Mouse (Mus musculus) spleen, postnatal 14 days (tissue): Measurements from ENCODE around the gene Aim2.

Experiments used
- DNase-seq, 2 experiments: peaks; one replicate each; pipeline ENCODE4 v3.0.0; 2021 to 2022; ENCODE audit warnings: low spot score in 2 of 2

The Aim2 gene

DNA sequence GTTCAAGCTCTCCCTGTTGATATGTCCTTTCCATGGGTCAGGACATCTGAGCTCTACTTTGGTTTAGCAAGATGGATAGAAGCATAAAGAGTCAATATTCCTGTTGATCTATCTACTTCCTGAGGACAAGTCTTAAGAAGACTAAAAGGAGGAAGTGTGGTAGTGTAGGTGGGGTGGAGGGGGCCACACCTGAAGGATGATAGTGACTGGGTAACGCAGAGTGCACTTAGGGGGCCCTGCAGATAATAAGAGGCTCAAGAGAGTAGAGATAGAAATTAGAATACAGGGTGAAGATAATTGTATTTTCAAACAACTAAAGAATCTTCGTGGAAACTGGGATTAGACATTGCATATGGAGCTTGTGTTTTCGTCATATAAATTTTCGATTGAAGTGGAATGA lies 5.6 kb upstream of the Aim2 start:
- DNase-seq: no peak

DNA sequence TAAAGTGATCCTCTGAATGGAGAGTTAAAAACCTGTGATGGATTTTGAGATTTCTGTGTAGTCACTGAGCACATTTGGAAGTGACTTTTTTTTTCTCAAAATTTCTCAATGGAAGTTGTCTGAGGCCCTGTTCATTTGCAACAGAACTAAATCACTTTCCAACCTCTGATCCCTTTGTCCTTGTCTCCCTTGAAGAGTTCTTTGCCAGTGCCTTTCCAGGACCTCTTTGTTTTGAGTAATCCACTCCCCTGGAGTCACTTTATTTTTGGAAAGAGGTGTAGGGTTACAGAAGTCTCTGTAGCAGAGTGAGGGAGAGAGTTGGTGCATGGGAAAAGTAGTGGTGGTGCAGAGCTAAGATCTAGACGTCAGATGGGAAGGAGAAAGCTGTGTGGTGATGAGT lies 2.2 kb upstream of the Aim2 start:
- no peak for DNase-seq

DNA sequence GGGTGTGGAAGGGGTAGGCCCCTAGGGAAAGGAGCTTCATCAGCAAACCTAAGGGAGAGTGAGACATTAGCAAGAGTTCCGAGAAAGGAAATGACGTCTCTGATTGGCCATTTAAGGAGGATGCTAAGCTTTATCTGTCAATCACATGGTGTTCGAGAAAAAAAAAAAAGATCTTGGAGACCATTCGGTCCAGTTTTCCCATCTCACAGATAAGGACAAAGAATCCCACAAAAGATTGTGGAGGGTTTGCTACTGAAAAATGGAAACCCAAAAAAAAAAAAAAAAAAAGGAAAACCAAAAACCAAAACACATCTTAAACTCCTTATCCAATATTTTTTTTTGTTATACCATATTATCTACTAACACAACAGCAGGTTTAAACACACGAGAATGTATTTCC lies 1.5 kb upstream of the Aim2 start:
- DNase-seq: no peak

DNA sequence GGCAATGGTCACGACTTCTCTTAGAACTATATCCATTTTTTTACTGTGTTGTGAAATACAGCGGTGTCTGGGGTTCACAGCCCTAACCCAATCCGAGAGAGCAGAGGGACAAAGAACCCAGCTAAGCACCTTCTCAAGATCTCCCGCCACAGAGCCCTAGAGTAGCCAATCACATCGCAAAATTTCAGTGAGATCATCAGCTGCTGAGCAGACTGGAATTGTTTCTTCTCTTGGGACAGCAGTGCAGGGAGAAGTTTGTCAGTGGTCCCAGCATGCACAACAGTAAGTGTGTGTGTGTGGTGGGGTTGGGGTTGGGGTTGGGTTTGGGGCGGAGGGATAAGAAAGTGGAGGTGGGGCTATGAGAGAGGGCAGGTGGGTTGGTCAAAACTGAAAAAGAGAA lies 733 bp upstream of the Aim2 start:
- DNase-seq: peak in 1 of 2 experiments; percentile 29

- DNase-seq: no peak
Observed at GRCm38 (mm10) chr1:173355107-173355846, 4.6 kb downstream of the Aim2 start.

DNA sequence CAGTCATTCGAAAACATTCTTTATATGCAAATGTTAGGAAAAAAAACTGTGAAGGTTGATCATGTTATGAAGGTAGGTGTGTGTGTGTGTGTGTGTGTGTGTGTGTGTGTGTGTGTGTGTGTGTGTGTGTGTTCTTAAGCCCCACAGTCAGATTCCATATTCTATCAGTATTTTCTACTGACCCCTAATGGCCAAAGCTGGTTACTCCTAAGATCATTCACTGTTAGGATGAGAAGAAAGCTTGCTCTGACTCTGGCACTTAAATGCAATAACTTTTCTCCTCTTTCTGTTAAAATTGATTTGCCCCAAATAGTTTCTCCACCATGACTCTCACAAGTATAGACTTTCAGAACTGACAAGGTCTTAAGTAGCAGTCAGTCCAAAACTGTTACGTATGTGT lies 6.0 kb downstream of the Aim2 start:
- no peak for DNase-seq

DNA sequence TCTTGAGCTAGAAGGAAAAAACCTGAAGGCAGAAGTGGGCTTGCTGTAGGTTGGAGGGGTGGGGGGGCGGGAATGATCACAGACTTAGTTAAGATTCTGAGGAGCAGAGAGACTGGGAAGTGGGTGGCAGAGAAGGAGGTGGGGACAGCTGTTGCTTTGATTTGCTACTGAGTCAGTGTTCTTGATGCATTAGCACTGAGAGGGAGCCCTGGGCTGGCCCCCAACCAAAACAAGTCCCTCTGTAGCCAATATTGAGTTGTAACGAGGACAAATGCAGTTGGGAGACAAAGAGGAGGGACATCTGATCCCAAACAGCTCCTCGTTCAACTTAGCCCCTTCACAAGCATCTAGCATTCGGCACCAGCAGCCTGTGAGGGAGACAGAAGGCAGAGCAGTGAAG lies 7.1 kb downstream of the Aim2 start:
- no peak for DNase-seq

- no peak for DNase-seq
Observed at GRCm38 (mm10) chr1:173359590-173360290, 9.1 kb downstream of the Aim2 start.

GRCm38 (mm10) chr1:173361651-173362050 lies 11.0 kb downstream of the Aim2 start:
- peak in 1 of 2 experiments; percentile 12 for DNase-seq

GRCm38 (mm10) chr1:173363436-173363835 lies 12.8 kb downstream of the Aim2 start:
- DNase-seq: no peak

- DNase-seq: no peak
Observed at GRCm38 (mm10) chr1:173364125-173364800, 13.6 kb downstream of the Aim2 start.

GRCm38 (mm10) chr1:173365970-173366409 lies 15.3 kb downstream of the Aim2 start:
- no peak for DNase-seq

DNA sequence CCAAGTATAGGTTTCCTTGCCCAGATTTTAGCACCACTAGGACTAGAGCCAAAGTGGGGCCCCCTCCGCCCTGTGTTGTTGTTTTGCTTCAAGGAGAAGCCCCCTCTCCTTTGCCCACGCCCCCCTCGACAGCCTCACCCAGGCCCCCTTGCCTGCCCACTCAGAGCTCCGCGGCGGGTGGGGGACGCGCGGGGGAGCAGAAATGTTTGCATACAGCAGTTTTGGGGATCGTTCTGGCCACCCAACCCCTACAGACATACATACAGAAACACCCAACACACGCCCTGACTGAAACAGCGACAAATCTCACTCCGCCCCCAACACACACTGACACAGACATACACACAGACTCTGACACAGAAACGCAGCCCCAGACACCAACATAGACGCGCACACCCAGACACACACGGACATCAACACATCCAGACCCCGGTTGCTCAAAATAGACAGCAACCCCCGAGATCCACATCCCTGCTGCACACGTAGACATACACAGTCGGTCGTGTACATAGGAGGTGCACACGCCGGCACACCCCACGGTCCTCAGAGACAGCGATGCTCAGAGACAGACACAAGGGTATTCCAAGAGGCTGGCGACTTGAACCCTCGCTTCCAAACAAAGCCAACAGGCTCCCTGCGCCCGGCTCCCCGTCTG lies 16.1 kb downstream of the Aim2 start:
- DNase-seq: no peak

GRCm38 (mm10) chr1:173367356-173368046 lies 16.8 kb downstream of the Aim2 start, which contains the start of gene Cadm3:
Cadm3 (minus strand) TSS chr1:173367695.
- no peak for DNase-seq

- no peak for DNase-seq
Observed at GRCm38 (mm10) chr1:173369611-173370010, 18.9 kb downstream of the Aim2 start.

DNA sequence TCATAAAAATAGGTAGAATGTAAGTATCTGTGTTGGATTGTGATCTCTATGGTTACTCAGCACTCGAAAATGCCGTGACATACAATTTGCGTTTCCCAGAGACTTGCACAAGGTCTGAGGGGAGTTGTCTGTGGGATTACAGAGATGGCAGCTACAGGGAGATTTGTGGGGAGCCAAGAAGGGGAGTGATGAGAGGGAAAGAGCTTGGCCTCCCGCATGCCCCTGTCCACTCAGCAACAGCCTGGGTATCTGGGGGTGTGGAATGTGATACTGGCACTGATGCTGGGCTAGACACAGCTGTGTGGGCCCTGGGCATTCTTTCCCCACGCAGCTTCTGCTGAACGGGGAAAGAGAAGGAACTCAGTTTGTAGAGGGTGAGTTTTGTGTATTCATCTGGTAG lies 19.8 kb downstream of the Aim2 start:
- DNase-seq: no peak

DNA sequence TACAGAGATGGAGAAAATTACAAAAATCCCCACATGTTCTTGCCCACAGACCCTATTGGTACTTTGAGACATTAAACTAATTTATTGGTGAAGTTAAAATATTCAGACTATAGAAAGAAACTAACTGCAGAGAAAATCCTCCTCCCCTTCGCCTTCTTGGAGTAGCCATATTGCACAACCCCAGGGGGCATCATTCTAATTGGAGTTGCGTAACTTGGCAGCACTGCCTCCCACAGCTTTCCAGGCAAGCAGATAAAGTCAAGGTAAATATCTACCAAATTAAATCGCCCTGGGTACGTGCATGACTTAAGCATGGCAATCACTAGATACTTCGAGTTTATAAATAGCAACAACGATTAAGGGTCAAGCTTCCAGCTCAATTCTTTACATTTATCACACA lies 20.9 kb downstream of the Aim2 start:
- DNase-seq: no peak

DNA sequence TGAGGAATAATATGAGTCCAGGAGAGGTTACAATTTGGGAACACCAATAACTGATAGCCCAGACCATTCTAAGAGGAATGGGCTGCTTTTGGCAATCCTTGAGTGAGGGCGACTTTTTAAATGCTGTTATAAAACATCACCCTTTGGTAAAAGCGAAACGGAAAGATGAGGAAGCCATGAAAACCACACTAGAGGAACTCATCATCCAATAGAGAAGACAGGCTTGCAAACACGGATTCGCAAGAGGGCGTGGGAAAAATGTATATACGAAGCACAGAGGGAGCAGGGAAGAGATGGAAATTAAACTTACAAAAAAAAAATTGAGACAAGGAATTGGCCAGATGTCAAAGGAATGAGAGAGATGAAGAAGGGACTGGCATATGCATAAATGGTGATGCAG lies 23.3 kb downstream of the Aim2 start:
- no peak for DNase-seq

DNA sequence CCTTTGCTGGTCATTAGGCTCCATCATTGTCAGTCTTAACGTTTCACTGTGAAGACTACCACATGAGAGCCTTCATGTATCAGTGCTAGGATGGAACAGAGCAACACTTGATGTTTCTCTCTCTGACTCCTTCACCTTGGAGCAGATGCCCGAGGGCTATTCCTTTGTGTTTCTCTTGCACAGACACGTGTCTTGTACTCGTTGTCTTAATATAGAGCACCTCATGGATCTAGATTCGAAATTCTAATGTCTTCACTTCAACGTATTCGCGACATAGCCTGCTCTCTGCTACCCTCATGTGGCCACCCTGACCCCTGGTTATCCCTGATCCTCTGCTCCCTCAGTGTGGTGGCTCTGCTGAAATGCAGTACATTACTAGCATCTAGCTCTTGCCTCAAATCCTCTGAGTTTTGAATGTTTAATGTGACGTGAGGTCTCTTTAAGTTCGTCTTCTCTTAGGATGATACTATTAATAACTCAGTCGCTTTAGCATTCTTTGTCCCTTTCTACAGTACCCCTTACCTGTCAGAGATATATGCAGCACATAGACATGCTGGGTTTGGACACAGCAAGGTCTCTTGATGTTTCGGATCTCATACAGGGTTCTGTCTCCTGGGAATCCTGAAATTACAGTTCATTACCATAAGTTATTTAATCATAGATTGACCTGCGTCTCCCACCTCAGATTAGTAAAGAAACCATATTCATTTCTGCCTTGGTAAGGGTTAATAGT lies 26.9 kb downstream of the Aim2 start:
- DNase-seq: peak in 1 of 2 experiments; percentile 25

- no peak for DNase-seq
Observed at GRCm38 (mm10) chr1:173381436-173381835, 30.8 kb downstream of the Aim2 start.

DNA sequence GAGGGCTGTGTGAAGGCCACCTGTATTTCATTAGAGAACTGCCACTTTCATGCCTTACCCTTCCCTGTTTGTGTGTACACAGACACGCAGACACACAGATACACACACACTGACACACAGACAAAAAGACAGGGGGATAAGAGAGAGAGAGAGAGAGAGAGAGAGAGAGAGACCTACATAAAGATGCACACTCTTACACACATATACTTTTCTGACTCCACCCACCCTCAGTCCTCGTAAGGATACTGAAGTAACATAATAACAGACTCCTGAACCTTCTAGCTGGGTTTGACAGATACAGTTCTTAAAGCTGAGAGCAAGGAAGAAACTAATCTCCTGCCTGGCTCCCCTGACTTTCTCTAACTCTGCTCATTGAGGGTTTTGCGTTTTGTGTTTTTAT lies 38.8 kb downstream of the Aim2 start:
- no peak for DNase-seq
